Mouse (Mus musculus) layer of hippocampus, postnatal 25 days (tissue): ENCODE measurements at regions not wholly inside any gene's neighbourhood (a gene's known extent, or its start where the extent isn't known, plus 50 kb on each side); places are given as distances from the start of the nearest gene placed in this dataset.
A peak's percentile ranks its signal among the peaks of the same experiment; 100 is the strongest.
"Not testable (repeated sequence)": the region's sequence is repeated elsewhere in the genome, so short reads cannot be mapped to it uniquely, and the experiment has no call there.

Source experiments
- DNase-seq, 2 experiments: peaks; one replicate each; pipeline ENCODE4 v3.0.0; 2022; ENCODE audit warnings: mixed read lengths in 2 of 2, low spot score in 1 of 2; ENCODE audit errors: extremely low spot score in 1 of 2

GRCm38 (mm10) chr6:41225382-41225781, 76.7 kb upstream of the Try4 start:
- no peak for DNase-seq

- DNase-seq: no peak
Observed at GRCm38 (mm10) chr6:41218415-41218814, 83.7 kb upstream of the Try4 start.

GRCm38 (mm10) chr6:41215857-41216256, 86.2 kb upstream of the Try4 start:
- no peak for DNase-seq

- DNase-seq: no peak
Observed at GRCm38 (mm10) chr6:41205864-41206263, 96.2 kb upstream of the Try4 start.

- no peak for DNase-seq
Observed at GRCm38 (mm10) chr6:41202882-41203281, 99.2 kb upstream of the Try4 start.

GRCm38 (mm10) chr6:41202302-41202701, 99.8 kb upstream of the Try4 start:
- no peak for DNase-seq

- no peak for DNase-seq
Observed at GRCm38 (mm10) chr6:41194464-41194863, 107.6 kb upstream of the Try4 start.

GRCm38 (mm10) chr6:41191734-41192326, 110.2 kb upstream of the Try4 start:
- no peak for DNase-seq

- no peak for DNase-seq
Observed at GRCm38 (mm10) chr6:41188910-41189309, 113.2 kb upstream of the Try4 start.

- DNase-seq: no peak
Observed at GRCm38 (mm10) chr6:41187966-41188365, 114.1 kb upstream of the Try4 start.

- DNase-seq: no peak
Observed at GRCm38 (mm10) chr6:41178896-41179295, 123.2 kb upstream of the Try4 start.

GRCm38 (mm10) chr6:41178019-41178418, 124.0 kb upstream of the Try4 start:
- no peak for DNase-seq

- no peak for DNase-seq
Observed at GRCm38 (mm10) chr6:41177152-41177551, 124.9 kb upstream of the Try4 start.

- no peak for DNase-seq
Observed at GRCm38 (mm10) chr6:41176034-41176433, 126.0 kb upstream of the Try4 start.

- DNase-seq: no peak
Observed at GRCm38 (mm10) chr6:41163491-41163890, 128.2 kb upstream of the 2210010C04Rik start.

- DNase-seq: no peak
Observed at GRCm38 (mm10) chr6:41161693-41162092, 126.4 kb upstream of the 2210010C04Rik start.

- DNase-seq: no peak
Observed at GRCm38 (mm10) chr6:41152101-41152500, 116.8 kb upstream of the 2210010C04Rik start.

GRCm38 (mm10) chr6:41151542-41151941, 116.2 kb upstream of the 2210010C04Rik start:
- DNase-seq: no peak

- DNase-seq: no peak
Observed at GRCm38 (mm10) chr6:41140916-41141315, 105.6 kb upstream of the 2210010C04Rik start.

GRCm38 (mm10) chr6:41137401-41137777, 102.1 kb upstream of the 2210010C04Rik start:
- not testable (repeated sequence) for DNase-seq

- DNase-seq: peak; percentile 13 to 69
Observed at GRCm38 (mm10) chr6:41136717-41137400, 101.5 kb upstream of the 2210010C04Rik start.

- no peak for DNase-seq
Observed at GRCm38 (mm10) chr6:41135160-41135559, 99.9 kb upstream of the 2210010C04Rik start.
